Mouse (Mus musculus): ENCODE measurements around the gene Asxl1.

GRCm38 (mm10) chr2:153417841-153418240 is 72.2 kb downstream of the Asxl1 start:
- no peak for TF ChIP-seq GATA1 (IDR thresholded peaks at IDR 0.05; ENCODE audit: low read depth, low read length)
- TF ChIP-seq RAD21 (IDR thresholded peaks at IDR 0.05; ENCODE audit: low read depth, low read length): no peak

Measured in MEL (cell line).